Mouse (Mus musculus) C2C12 (cell line): ENCODE results near the gene Akr1b10.

ENCODE experiments used
- CTCF ChIP-seq: IDR thresholded peaks from one replicate; pipeline ENCODE4 v1.5.1; 2011; ENCODE audit not compliant: control insufficient read depth, insufficient read depth, insufficient read length
- FOSL1 ChIP-seq: IDR thresholded peaks from one replicate; pipeline ENCODE4 v1.8.0; 2011; ENCODE audit warnings: mild to moderate bottlenecking, low read length; ENCODE audit not compliant: poor library complexity, insufficient read depth, severe bottlenecking
- MAX ChIP-seq: IDR thresholded peaks from one replicate; pipeline ENCODE4 v1.6.1; 2011; ENCODE audit warnings: mild to moderate bottlenecking, control low read depth
- MYOD1 ChIP-seq: IDR thresholded peaks from one replicate; pipeline ENCODE4 v1.6.1; 2011; ENCODE audit warnings: low read depth; ENCODE audit not compliant: control insufficient read depth, insufficient read length
- MYOG ChIP-seq: IDR thresholded peaks from one replicate; pipeline ENCODE4 v1.6.1; 2011; ENCODE audit not compliant: control insufficient read depth, insufficient read length; ENCODE audit errors: extremely low read depth
- USF1 ChIP-seq: IDR thresholded peaks from one replicate; pipeline ENCODE4 v1.6.1; 2011; ENCODE audit warnings: low read depth, mild to moderate bottlenecking, control low read depth, moderate library complexity

GRCm38 (mm10) chr6:34383401-34383800, 617 bp upstream of the Akr1b10 start:
- TF ChIP-seq MAX: no peak
- no peak for TF ChIP-seq CTCF
- TF ChIP-seq USF1: no peak
- TF ChIP-seq MYOG: no peak
- TF ChIP-seq FOSL1: no peak
- no peak for TF ChIP-seq MYOD1
